In genomic region chr6:11576091-11576490, GRCm38 (mm10) we compare ENCODE assay signal across 26 mouse cellular contexts.
DNase-seq lines count a peak whose midpoint lies in the region; ATAC-seq and TF ChIP-seq lines count a peak whose summit lies in the region.
"Had no signal": no experiment of that assay in that cellular context is flagged by ENCODE, and none has a peak within 500 bp of the region (broad histone marks: within the 10 kb centered on the region; RNA-seq: fewer than 3 reads in every experiment).

No protein-coding gene starts in this region.

- ATAC-seq in forebrain, postnatal 0 days, result 0 out of 2 replicates have a peak, but pooled peaks have one; percentile 51
- no peak for ATAC-seq in forebrain, embryonic 12.5 days (ENCODE audit: low FRiP score)
- ATAC-seq in kidney, embryonic 15.5 days (replicated peaks; ENCODE audit: low FRiP score), result no peak
- ATAC-seq: activated CD4-positive, CD25-positive, alpha-beta regulatory T cell, adult 4 months; forebrain, embryonic 13.5 days; inflammation-experienced regulatory T-cells, adult 6 months; liver, postnatal 0 days; lung, postnatal 0 days; midbrain, embryonic 16.5 days had no signal

- H3K27ac ChIP-seq in forebrain, postnatal 0 days (ENCODE audit: low read depth, low read length), result no peak overlapping the region
- no peak overlapping the region for H3K27ac ChIP-seq in forebrain, embryonic 12.5 days
- no peak overlapping the region for H3K27ac ChIP-seq in kidney, embryonic 15.5 days
- H3K27ac ChIP-seq: forebrain, embryonic 13.5 days; heart, adult 2 months; heart, embryonic 13.5 days; hindbrain, embryonic 12.5 days; kidney, postnatal 0 days; limb, embryonic 12.5 days; macrophage; stomach, embryonic 15.5 days had no signal

- 69% methylated on average over 5 of the region's 5 CpGs for WGBS in forebrain, postnatal 0 days
- WGBS in forebrain, embryonic 12.5 days, result 91% methylated on average over 5 of the region's 5 CpGs
- WGBS in kidney, embryonic 15.5 days, result 83% methylated on average over 5 of the region's 5 CpGs

- H3K4me3 ChIP-seq in forebrain, postnatal 0 days (ENCODE audit: low read depth, low read length), result no peak overlapping the region
- no peak overlapping the region for H3K4me3 ChIP-seq in forebrain, embryonic 12.5 days (replicated peaks)
- no peak overlapping the region for H3K4me3 ChIP-seq in kidney, embryonic 15.5 days (replicated peaks)
- H3K4me3 ChIP-seq: forebrain, embryonic 13.5 days; heart, adult 2 months; heart, embryonic 13.5 days; hindbrain, embryonic 12.5 days; limb, embryonic 12.5 days; stomach, embryonic 15.5 days had no signal

- no peak overlapping the region for H3K9ac ChIP-seq in forebrain, postnatal 0 days
- no peak overlapping the region for H3K9ac ChIP-seq in forebrain, embryonic 12.5 days
- H3K9ac ChIP-seq in kidney, embryonic 15.5 days, result no peak overlapping the region
- H3K9ac ChIP-seq: forebrain, embryonic 13.5 days; heart, embryonic 13.5 days; hindbrain, embryonic 12.5 days; limb, embryonic 12.5 days; liver, postnatal 0 days; stomach, embryonic 15.5 days had no signal

- H3K9me3 ChIP-seq in forebrain, postnatal 0 days (ENCODE audit: low read length), result no peaks in the 10 kb centered on the region
- H3K9me3 ChIP-seq in forebrain, embryonic 12.5 days, result no peaks in the 10 kb centered on the region
- H3K9me3 ChIP-seq in kidney, embryonic 15.5 days (replicated peaks), result no peaks in the 10 kb centered on the region
- H3K9me3 ChIP-seq: forebrain, embryonic 13.5 days; heart, embryonic 13.5 days; hindbrain, embryonic 12.5 days; limb, embryonic 12.5 days; stomach, embryonic 15.5 days had no signal

- TF ChIP-seq CTCF in forebrain, postnatal 0 days (IDR thresholded peaks at IDR 0.05; ENCODE audit: low read depth), result no peak

- no peaks in the 10 kb centered on the region for H3K36me3 ChIP-seq in forebrain, postnatal 0 days (ENCODE audit: insufficient read depth)
- no peaks in the 10 kb centered on the region for H3K36me3 ChIP-seq in forebrain, embryonic 12.5 days (replicated peaks)
- H3K36me3 ChIP-seq in kidney, embryonic 15.5 days, result no peaks in the 10 kb centered on the region
- H3K36me3 ChIP-seq: heart, embryonic 13.5 days; hindbrain, embryonic 12.5 days; limb, embryonic 12.5 days; stomach, embryonic 15.5 days had no signal

- no peaks in the 10 kb centered on the region for H3K4me1 ChIP-seq in forebrain, postnatal 0 days (ENCODE audit: insufficient read depth)
- no peaks in the 10 kb centered on the region for H3K4me1 ChIP-seq in forebrain, embryonic 12.5 days
- H3K4me1 ChIP-seq in kidney, embryonic 15.5 days, result no peaks in the 10 kb centered on the region
- H3K4me1 ChIP-seq: forebrain, embryonic 13.5 days; heart, embryonic 13.5 days; hindbrain, embryonic 12.5 days; limb, embryonic 12.5 days; stomach, embryonic 15.5 days had no signal

- H3K4me2 ChIP-seq in forebrain, postnatal 0 days (ENCODE audit: low read depth), result no peak overlapping the region
- H3K4me2 ChIP-seq in forebrain, embryonic 12.5 days, result no peak overlapping the region
- no peak overlapping the region for H3K4me2 ChIP-seq in kidney, embryonic 15.5 days
- H3K4me2 ChIP-seq: forebrain, embryonic 13.5 days; heart, embryonic 13.5 days; hindbrain, embryonic 12.5 days; limb, embryonic 12.5 days; liver, embryonic 11.5 days; stomach, embryonic 15.5 days had no signal

- peak; percentile 4 for DNase-seq in cerebellum, adult 11-12 months
- DNase-seq in cerebellum, adult 8-10 months, result no peak
- DNase-seq in forebrain, postnatal 0 days, result peak; percentile 66
- DNase-seq in layer of hippocampus, adult 18-20 months (ENCODE audit: low spot score in 2 of 2), result peak; percentile 29 to 71
- DNase-seq in layer of hippocampus, postnatal 14 days (ENCODE audit: low spot score in 2 of 2), result peak; percentile 65 to 87
- DNase-seq: adrenal gland, adult 8-10 months; gastrocnemius, postnatal 10 days; heart, adult 2 months; heart, postnatal 14 days; kidney, adult 18-20 months; liver, postnatal 0 days; thymus, postnatal 25 days had no signal

- H3K27me3 ChIP-seq in forebrain, postnatal 0 days (ENCODE audit: insufficient read depth, low read length), result no peaks in the 10 kb centered on the region
- no peaks in the 10 kb centered on the region for H3K27me3 ChIP-seq in forebrain, embryonic 12.5 days
- no peaks in the 10 kb centered on the region for H3K27me3 ChIP-seq in kidney, embryonic 15.5 days
- H3K27me3 ChIP-seq: forebrain, embryonic 13.5 days; heart, embryonic 13.5 days; hindbrain, embryonic 12.5 days; limb, embryonic 12.5 days; stomach, embryonic 15.5 days had no signal
